Mouse (Mus musculus): ENCODE results near the gene Gm42674. TPM values are rescaled to one million over a fixed set of nuclear protein-coding genes. Genes with fewer than 3 reads are reported as not detected.

The Gm42674 gene
- polyA plus RNA-seq, 1 experiment: not detected

DNA sequence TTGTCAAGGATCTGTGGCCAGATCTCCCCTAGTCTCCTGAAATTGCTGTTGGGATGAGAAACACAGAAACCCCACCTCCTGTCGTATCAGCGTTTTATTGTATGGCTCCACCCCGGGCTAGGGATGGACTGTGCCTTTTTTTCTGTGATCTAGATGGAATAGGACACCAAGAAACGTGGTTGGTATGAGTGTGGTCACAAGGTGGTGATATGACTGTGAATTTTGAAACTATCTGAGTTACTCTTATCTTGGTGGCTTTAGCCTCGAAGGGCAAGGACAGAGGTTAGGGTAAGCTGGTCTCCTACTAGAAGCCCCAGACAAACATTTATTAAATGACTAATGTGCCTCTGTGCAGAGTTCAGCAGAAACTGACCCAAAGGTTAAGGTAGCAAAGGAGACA is 6.1 kb upstream of the Gm42674 start:
- 0 out of 2 replicates have a peak, but pooled peaks cover 4% of the 10 kb centered on the region for H3K4me1 ChIP-seq
- no peaks in the 10 kb centered on the region for H3K9me3 ChIP-seq
- peaks cover 61% of the 10 kb centered on the region for H3K27me3 ChIP-seq (replicated peaks)
- no peak for TF ChIP-seq GATA1 (IDR thresholded peaks at IDR 0.05; ENCODE audit: borderline replicate concordance, low read length)
- no peak for TF ChIP-seq FLI1 (IDR thresholded peaks at IDR 0.05; ENCODE audit: low read length)
- no peak overlapping the region for H3K4me3 ChIP-seq (replicated peaks)
- H3K36me3 ChIP-seq (replicated peaks; ENCODE audit: low read length): no peaks in the 10 kb centered on the region

GRCm38 (mm10) chr3:90596810-90597209 is 4.9 kb upstream of the Gm42674 start:
- TF ChIP-seq GATA1 (IDR thresholded peaks at IDR 0.05; ENCODE audit: borderline replicate concordance, low read length) (no peak), FLI1 (IDR thresholded peaks at IDR 0.05; ENCODE audit: low read length) (no peak)
- H3K9me3 ChIP-seq: no peaks in the 10 kb centered on the region
- H3K27me3 ChIP-seq (replicated peaks): peaks cover 74% of the 10 kb centered on the region
- no peaks in the 10 kb centered on the region for H3K36me3 ChIP-seq (replicated peaks; ENCODE audit: low read length)
- H3K4me1 ChIP-seq: peaks cover 7% of the 10 kb centered on the region
- no peak overlapping the region for H3K4me3 ChIP-seq (replicated peaks)

DNA sequence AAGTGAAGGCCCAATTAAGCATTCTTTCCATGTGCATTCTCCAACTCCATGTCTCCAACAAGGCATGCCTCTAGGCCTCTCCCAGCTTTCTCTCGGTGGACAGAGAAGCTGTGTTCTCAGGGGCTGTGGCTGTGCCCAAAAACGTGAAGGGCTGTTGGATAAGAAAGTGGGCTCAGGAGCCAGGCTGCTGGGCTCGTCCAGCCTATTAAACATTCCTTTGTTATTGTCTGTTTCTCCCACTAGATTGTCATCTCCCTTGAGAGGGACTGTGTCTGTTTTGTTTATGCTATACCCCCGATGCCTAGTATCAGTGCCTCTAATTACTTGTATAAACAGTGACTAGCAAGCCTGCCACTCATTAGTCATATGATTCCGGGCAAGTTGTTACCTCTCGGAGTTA is 4.0 kb upstream of the Gm42674 start:
- Histone ChIP-seq H3K4me3 (replicated peaks) (no peak overlapping the region), H3K4me1 (peaks cover 17% of the 10 kb centered on the region), H3K27me3 (replicated peaks) (peaks cover 83% of the 10 kb centered on the region), H3K36me3 (replicated peaks; ENCODE audit: low read length) (no peaks in the 10 kb centered on the region), H3K9me3 (no peaks in the 10 kb centered on the region)
- TF ChIP-seq GATA1 (IDR thresholded peaks at IDR 0.05; ENCODE audit: borderline replicate concordance, low read length) (no peak), FLI1 (IDR thresholded peaks at IDR 0.05; ENCODE audit: low read length) (no peak)

DNA sequence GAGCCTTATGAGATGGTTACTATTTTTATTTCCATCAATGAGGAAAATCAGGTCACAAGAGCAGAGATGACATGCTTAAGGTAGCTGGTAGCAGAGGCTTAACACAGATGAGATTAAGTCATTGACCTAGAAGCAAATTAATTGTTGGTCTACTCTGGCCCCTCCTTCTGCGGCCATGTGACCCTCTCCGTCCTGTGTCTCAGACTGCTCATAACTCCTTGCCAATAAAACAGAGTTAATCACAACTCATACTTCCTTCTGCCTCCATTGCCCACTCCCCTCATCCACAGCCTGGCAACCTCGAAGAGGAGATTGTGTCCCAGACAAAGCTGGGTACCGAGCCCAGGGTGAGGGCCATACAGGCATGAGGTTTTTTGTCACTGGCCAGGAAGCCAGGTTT is 3.5 kb upstream of the Gm42674 start:
- no peaks in the 10 kb centered on the region for H3K36me3 ChIP-seq (replicated peaks; ENCODE audit: low read length)
- H3K4me3 ChIP-seq (replicated peaks): no peak overlapping the region
- no peaks in the 10 kb centered on the region for H3K9me3 ChIP-seq
- TF ChIP-seq FLI1 (IDR thresholded peaks at IDR 0.05; ENCODE audit: low read length) (no peak), GATA1 (IDR thresholded peaks at IDR 0.05; ENCODE audit: borderline replicate concordance, low read length) (no peak)
- peaks cover 85% of the 10 kb centered on the region for H3K27me3 ChIP-seq (replicated peaks)
- H3K4me1 ChIP-seq: peaks cover 21% of the 10 kb centered on the region

GRCm38 (mm10) chr3:90599401-90599800 is 2.3 kb upstream of the Gm42674 start:
- Histone ChIP-seq H3K36me3 (replicated peaks; ENCODE audit: low read length) (no peaks in the 10 kb centered on the region), H3K27me3 (replicated peaks) (peaks cover 86% of the 10 kb centered on the region), H3K4me1 (peaks cover 31% of the 10 kb centered on the region), H3K4me3 (replicated peaks) (no peak overlapping the region), H3K9me3 (no peaks in the 10 kb centered on the region)
- no peak for TF ChIP-seq GATA1 (IDR thresholded peaks at IDR 0.05; ENCODE audit: borderline replicate concordance, low read length)
- no peak for TF ChIP-seq FLI1 (IDR thresholded peaks at IDR 0.05; ENCODE audit: low read length)

DNA sequence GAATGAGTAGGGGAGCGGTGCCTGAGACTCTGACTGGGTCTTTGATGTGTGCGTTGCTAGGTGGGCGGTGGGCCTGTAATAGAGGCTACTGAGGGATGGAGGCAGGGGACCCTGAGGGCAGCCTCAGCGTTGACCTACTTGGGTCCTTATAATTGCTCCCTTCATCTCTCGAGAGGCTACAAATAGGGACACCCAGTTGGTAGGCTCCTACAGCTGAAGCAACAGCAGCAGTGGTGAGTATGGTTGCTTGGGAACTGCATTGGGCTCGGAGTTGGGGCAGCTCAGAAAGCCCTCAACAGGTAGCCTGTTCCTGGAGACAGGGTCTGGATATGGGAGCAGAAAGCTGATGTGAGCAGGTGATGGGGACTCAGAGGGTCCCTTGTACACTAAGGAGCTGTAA is 1.7 kb upstream of the Gm42674 start:
- no peaks in the 10 kb centered on the region for H3K9me3 ChIP-seq
- no peak for TF ChIP-seq FLI1 (IDR thresholded peaks at IDR 0.05; ENCODE audit: low read length)
- TF ChIP-seq GATA1 (IDR thresholded peaks at IDR 0.05; ENCODE audit: borderline replicate concordance, low read length): no peak
- no peak overlapping the region for H3K4me3 ChIP-seq (replicated peaks)
- H3K4me1 ChIP-seq: peaks cover 35% of the 10 kb centered on the region
- peaks cover 87% of the 10 kb centered on the region for H3K27me3 ChIP-seq (replicated peaks)
- no peaks in the 10 kb centered on the region for H3K36me3 ChIP-seq (replicated peaks; ENCODE audit: low read length)

- TF ChIP-seq FLI1 (IDR thresholded peaks at IDR 0.05; ENCODE audit: low read length) (no peak), GATA1 (IDR thresholded peaks at IDR 0.05; ENCODE audit: borderline replicate concordance, low read length) (no peak)
- peaks cover 41% of the 10 kb centered on the region for H3K4me1 ChIP-seq
- H3K27me3 ChIP-seq (replicated peaks): peaks cover 87% of the 10 kb centered on the region
- H3K36me3 ChIP-seq (replicated peaks; ENCODE audit: low read length): no peaks in the 10 kb centered on the region
- no peaks in the 10 kb centered on the region for H3K9me3 ChIP-seq
- no peak overlapping the region for H3K4me3 ChIP-seq (replicated peaks)
These were observed 1.1 kb upstream of the Gm42674 start for GRCm38 (mm10) chr3:90600458-90601195.

- Histone ChIP-seq H3K27me3 (replicated peaks) (peaks cover 86% of the 10 kb centered on the region), H3K4me1 (peaks cover 54% of the 10 kb centered on the region), H3K36me3 (replicated peaks; ENCODE audit: low read length) (no peaks in the 10 kb centered on the region), H3K4me3 (replicated peaks) (peak within 1 kb of the TSS; percentile 79), H3K9me3 (no peaks in the 10 kb centered on the region)
- TF ChIP-seq FLI1 (IDR thresholded peaks at IDR 0.05; ENCODE audit: low read length) (no peak), GATA1 (IDR thresholded peaks at IDR 0.05; ENCODE audit: borderline replicate concordance, low read length) (no peak)
These were observed 1.9 kb downstream of the Gm42674 start, which contains the start of gene S100a4 for GRCm38 (mm10) chr3:90603623-90604022. Gene S100a4, plus strand, starts transcription at chr3:90603771.

DNA sequence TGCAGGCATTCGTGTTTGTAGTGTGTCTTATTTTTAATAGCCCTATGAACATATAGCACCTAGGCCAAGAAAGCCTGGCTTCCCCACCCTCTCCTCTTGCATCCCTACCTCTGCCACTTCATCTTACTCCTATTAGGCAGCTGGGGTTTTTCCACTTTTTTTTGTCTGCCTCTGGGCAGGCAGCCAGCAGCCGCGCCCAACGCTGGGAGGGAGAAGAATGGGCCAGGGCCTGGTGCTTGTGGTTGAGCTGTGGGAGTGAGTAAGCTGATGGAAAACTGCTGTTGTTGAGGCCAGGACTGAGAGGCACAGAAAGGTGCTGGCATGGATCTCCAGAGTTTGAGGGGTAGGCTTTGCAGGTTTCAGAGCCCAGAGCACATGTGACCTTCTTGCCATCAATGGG is 2.7 kb downstream of the Gm42674 start:
- Histone ChIP-seq H3K9me3 (no peaks in the 10 kb centered on the region), H3K4me3 (replicated peaks) (no peak overlapping the region), H3K36me3 (replicated peaks; ENCODE audit: low read length) (no peaks in the 10 kb centered on the region), H3K4me1 (peaks cover 62% of the 10 kb centered on the region), H3K27me3 (replicated peaks) (peaks cover 90% of the 10 kb centered on the region)
- TF ChIP-seq FLI1 (IDR thresholded peaks at IDR 0.05; ENCODE audit: low read length) (no peak), GATA1 (IDR thresholded peaks at IDR 0.05; ENCODE audit: borderline replicate concordance, low read length) (no peak)

GRCm38 (mm10) chr3:90605049-90605448 is 3.3 kb downstream of the Gm42674 start:
- Histone ChIP-seq H3K4me1 (peaks cover 62% of the 10 kb centered on the region), H3K4me3 (replicated peaks) (peak overlapping the region; percentile 29), H3K9me3 (no peaks in the 10 kb centered on the region), H3K27me3 (replicated peaks) (peaks cover 90% of the 10 kb centered on the region), H3K36me3 (replicated peaks; ENCODE audit: low read length) (no peaks in the 10 kb centered on the region)
- TF ChIP-seq FLI1 (IDR thresholded peaks at IDR 0.05; ENCODE audit: low read length) (no peak), GATA1 (IDR thresholded peaks at IDR 0.05; ENCODE audit: borderline replicate concordance, low read length) (no peak)

Data from megakaryocyte, embryonic 14.5 days (primary cell).